Mouse (Mus musculus): Measurements from ENCODE around the gene Ccdc85b.
A peak's percentile ranks its signal among the peaks of the same experiment; 100 is the strongest.

The Ccdc85b gene

DNA sequence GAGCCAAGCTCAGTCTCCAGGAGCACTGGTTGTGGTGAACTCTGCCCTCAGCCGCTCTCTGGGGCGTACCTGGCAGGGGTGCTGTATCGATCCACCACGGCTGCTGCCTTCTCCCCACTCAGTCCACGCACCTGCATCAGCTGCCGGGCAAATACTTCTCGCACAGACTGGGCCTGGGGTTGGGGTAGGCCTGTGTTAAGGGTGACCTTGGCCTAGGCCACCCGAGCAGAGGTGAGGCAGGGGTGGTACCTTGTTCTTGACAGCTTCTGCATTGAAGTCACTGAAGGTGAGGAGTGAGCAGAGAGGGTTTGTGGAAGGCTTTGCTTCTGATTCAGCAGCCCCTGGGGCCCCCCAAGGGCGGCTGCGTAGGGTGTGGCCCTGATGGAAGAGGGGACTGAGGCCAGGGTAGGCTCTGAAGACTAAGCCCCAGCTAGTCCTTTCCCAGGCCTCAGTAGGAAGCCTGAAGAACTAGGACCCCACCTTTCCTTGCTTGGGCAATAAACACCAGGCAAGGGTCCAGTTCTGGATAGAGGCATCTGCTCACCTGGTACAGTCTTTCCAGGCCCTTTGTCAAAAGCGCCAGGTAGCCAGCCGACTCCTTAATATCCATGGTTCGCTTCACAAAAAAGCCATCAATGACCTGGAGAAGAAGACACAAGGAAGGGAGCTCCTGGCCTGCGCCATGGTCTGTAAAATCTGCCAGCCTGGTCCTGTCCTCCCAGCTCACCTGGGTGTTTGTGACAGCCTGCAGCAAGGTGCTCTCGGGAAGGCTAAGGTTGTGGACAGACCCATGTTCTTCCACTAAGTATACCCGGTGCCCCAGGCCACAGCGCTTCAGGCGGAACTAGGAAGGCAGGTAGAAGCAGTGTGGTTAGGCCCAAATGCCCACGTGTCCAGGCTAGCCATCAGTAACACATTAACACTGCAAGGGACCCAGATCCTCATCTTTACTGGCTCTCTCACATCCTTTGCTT is 26.0 kb upstream of the Ccdc85b start:
- no peak for DNase-seq (ENCODE audit: low read depth in 2 of 2, low spot score in 2 of 2)

DNA sequence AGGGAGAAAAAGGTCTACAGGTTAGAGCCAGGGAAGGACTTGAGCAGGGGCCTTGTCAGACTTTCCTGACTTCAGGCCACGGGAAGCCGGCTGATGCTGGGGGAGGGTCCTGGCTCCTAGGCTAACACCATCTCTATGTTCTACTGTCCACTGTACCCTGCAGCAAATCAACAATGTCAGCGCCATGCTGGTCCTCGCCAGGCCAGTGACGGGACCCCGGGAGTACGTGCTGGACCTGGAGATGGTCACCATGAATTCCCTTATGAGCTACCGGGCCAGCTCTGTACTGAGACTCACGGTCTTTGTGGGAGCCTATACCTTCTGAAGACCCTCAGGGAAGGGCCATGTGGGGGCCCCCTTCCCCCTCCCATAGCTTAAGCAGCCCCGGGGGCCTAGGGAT is 23.7 kb upstream of the Ccdc85b start:
- DNase-seq (ENCODE audit: low read depth in 2 of 2, low spot score in 2 of 2): no peak

DNA sequence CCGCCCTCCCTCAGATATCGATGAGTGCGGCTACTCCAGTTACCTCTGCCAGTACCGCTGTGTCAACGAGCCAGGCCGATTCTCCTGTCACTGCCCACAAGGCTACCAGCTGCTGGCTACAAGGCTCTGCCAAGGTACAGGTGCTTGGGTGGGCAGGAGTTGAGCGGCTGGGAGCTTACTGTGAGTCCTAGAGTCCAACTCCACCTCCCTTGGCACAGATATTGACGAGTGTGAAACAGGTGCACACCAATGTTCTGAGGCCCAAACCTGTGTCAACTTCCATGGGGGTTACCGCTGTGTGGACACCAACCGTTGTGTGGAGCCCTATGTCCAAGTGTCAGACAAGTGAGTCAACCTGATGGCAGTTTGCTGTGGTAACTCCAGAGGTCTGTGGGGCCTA is 22.3 kb upstream of the Ccdc85b start:
- no peak for DNase-seq (ENCODE audit: low read depth in 2 of 2, low spot score in 2 of 2)

DNA sequence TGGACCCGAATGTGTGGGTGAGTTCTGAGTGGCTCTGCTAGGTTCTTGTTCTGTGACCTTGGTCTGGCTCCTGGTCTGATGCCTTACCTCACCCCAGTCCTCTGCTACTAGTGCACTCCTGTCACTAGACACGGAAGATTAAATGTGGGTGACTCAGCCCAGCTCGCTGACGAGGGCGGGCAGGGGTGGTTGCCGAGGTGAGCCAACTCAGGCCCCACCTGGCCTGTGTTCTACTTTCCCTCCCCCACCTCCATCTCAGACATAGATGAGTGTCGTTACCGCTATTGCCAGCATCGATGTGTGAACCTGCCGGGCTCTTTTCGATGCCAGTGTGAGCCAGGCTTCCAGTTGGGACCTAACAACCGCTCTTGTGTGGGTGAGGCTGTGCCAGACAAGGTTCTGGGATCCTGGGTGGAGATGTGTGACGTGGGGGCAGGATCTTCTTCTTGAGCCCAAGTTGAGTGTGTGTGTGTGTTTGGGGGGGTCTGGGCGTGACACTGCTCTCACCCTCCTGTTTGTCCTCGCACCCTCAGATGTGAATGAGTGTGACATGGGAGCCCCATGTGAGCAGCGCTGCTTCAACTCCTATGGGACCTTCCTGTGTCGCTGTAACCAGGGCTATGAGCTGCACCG is 20.1 kb upstream of the Ccdc85b start:
- DNase-seq (ENCODE audit: low read depth in 2 of 2, low spot score in 2 of 2): no peak

DNA sequence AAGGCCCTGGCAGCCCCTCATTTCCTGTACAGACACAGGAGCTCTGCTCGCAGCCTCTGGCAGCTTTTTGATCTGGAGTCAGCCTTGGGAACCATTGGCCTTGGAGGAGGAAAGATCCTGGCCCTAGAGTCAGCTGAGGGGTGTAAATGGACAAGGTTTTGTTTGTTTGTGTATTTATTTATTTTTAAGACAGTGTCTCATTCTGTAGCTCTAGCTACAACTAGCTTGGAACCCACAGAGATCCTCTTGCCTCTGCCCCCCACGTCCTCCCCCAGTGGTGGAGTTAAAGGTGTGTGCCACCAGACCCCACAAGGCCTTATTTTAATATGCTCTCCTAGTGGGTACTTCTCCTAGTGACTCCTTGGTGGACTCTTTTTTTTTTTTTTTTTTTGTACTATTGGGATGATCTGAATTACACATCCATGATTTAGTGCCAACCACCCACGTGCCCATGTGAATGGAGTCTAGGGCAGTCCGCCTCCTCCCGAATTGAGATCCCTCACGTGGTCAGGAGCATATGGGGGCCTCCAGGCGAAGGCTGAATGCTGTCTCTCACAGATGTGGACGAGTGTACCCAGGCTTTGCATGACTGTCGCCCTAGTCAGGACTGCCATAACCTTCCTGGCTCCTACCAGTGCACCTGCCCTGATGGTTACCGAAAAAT is 19.4 kb upstream of the Ccdc85b start:
- DNase-seq (ENCODE audit: low read depth in 2 of 2, low spot score in 2 of 2): no peak

DNA sequence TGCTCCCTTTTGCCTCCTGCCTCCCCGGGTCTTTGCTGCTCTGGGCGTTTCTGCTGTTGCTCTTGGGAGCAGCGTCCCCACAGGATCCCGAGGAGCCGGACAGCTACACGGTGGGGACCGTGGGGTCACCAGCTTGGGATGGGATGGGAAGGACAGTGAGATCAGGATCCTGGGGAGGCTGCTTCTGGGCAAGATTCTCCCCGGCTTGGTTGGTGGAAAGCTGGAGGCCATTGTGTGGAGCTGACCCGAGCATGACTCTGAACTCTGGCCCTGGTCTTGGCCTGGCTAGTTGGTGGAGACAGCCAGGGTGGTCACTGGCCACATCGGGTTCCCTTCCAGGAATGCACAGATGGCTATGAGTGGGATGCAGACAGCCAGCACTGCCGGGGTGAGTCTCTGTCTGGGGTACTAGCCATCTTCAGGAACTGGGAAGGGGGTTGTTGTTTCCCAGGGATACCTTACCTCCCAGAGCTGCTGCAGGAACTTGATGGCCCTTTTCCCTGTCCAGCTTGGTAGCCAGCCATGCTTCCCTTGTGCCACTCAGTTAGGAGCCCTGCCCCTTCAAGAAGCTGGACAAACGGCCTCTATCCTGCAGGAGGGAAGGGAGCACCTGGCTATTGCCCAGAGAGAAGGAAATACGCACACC is 17.5 kb upstream of the Ccdc85b start:
- no peak for DNase-seq (ENCODE audit: low read depth in 2 of 2, low spot score in 2 of 2)

DNA sequence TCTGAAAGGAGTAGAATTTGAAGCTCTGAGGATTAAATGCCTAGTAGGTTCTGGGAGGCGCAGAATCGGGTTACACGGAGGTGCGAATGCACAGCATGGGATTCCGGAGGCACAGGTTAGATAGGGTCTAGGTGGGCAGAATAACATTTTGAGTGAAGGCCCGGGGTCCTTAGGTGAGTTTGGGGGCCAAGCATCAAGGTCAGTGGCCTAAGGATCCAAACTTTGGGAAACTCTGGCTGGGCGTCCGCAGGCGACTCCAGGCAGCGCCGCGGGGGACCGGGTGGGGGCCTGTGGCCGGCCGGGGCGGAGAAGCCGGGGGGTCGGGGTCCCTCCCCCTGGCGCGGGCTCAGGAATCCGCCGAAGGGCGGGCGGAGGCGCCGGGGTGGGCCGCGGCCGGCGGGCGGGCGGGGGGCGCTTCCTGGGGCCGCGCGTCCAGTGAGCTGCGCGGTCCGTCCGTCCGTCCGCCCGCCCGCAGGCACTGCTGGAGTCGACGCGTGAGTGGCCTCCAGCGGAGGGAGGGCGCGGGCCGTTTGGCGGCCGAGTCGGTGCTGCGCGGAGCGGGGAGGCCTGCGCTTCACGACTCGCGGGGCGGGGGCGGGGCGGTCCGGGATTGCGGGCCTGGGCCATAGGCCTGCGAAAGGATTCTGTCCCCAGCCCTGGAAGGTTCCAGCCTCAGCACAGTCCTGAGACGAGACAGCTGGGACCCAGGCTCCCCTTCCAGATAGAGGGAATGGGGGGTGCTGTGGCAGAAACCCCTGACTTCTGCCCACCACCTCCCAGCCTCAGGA is 16.8 kb upstream of the Ccdc85b start:
- DNase-seq (ENCODE audit: low read depth in 2 of 2, low spot score in 2 of 2): no peak

DNA sequence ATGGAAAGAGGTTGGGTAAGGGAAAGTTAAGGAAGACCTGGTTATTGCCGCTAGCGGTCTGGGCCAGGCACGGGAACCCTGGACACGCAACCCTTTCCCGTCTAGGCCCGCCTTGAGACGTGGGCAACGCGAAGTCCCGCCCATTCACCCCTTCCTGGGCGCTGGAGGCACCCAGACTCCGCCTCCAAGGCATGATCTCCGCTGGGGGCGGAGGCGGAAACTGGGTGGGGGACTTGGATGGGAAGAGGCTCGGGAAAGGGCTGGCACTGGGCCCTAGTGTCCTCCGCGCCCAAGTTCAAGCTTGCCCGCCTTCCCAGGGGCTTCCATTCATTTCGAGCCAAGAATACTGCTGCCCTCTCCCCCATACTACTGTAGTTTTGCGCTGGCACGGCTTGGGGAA is 16.0 kb upstream of the Ccdc85b start, which contains the start of gene Efemp2:
Efemp2 (plus strand) TSS at position 235 of the 400 bp plus-strand sequence.
- DNase-seq (ENCODE audit: low read depth in 2 of 2, low spot score in 2 of 2): peak in 1 of 2 experiments; percentile 20

DNA sequence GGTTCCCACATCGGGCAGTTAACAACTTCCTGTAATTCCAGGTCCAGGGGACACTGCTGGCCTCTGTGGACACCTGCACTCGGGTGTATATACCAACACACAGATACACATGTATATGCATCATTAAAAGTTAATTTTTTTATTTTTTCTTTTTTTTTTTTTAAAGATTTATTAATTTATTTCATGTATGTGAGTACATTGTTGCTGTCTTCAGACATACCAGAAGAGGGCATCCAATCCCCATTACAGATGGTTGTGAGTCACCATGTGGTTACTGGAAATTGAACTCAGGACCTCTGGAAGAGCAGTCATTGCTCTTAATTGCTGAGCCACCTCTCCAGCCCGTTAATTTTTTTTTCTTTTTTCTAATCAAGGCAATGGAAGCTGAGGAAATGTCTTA is 15.2 kb upstream of the Ccdc85b start:
- no peak for DNase-seq (ENCODE audit: low read depth in 2 of 2, low spot score in 2 of 2)

DNA sequence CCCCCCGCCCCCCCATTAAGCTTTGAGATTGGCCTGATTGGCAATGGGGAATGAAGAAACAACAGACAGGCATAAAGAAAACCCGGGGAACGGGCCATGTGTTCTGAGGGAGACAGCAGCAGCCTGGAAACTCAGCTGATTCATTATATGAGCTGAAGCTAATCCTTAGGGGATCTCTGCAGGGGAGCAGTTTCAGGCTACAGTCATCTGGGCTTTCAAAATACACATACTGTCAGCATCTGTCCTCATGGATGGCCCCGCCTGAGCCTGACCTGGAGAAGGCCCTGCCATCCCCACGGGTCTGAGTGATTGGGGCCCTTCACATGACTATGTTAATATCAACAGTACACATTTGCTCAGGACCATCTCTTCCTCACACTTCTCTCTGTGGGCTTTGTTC is 14.2 kb upstream of the Ccdc85b start:
- DNase-seq (ENCODE audit: low read depth in 2 of 2, low spot score in 2 of 2): no peak

DNA sequence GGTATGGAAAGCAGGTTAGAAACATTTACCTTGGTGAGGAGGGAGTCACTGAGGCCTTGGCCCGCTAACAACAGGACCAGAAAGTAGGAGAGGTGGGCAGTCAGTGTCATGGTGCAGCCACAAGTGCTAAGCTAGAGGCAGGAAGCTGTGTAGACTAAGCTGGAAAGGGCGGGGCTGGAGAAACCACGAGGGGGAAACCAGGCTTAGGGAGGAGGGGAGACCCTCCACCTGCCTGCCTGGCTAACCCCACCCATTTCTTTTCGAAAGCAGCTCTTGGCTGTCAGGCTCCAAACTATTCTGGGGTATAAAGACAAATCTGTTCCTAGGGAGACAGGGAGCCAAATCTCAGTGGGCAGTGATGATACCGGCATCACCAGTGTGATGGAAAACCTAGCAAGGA is 10.7 kb upstream of the Ccdc85b start, which contains the start of gene Ctsw:
Ctsw (minus strand) TSS at position 134 of the 400 bp plus-strand sequence.
- peak; percentile 49 to 63 for DNase-seq (ENCODE audit: low read depth in 2 of 2, low spot score in 2 of 2)

DNA sequence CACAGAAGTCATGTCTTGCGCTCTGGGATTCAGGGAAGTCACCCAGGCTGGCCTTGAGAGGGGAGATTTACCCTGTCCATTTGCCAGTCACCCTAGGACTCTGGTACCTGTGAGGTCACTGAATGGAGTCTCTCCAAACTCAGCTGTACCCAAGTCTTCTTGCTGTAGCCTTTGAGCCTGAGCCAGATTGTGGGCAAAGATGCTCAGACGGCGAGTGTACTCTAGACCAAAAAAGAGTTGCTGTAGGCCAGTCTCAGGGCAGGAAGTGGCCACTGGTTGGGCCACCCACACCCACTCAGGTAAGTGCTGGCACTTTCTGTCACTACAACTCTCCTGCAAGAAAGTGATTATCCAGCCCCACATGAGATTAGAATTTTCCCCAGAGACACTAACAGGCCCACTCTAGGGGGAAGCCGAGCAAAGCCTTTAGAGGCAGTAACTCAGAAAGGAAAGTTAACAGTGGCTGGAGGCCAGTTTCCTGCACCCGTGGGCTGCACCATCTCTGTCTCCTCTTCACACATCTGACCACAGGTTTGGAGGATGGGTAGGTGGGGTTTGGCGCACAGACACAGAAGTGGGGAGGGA is 9.3 kb upstream of the Ccdc85b start:
- no peak for DNase-seq (ENCODE audit: low read depth in 2 of 2, low spot score in 2 of 2)

DNA sequence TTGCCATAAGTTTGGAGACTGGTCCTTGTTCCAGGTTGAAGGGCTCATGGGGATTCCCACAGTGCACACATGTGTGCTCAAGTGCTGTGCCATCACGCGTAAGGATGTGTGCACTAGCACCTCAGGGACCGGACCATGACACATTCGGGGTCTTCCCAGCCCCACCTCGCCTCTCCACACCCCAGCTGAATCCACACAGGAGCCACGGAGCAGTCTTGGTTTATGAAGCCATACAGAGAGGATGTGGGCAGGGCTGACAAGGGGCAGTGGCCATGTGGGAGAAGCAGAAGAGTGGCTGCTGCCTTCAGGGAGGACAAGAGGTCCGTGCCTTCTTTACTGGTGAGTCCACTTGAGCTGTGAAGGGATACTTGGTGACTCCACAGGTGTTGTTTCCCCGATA is 7.3 kb upstream of the Ccdc85b start:
- DNase-seq (ENCODE audit: low read depth in 2 of 2, low spot score in 2 of 2): no peak

DNA sequence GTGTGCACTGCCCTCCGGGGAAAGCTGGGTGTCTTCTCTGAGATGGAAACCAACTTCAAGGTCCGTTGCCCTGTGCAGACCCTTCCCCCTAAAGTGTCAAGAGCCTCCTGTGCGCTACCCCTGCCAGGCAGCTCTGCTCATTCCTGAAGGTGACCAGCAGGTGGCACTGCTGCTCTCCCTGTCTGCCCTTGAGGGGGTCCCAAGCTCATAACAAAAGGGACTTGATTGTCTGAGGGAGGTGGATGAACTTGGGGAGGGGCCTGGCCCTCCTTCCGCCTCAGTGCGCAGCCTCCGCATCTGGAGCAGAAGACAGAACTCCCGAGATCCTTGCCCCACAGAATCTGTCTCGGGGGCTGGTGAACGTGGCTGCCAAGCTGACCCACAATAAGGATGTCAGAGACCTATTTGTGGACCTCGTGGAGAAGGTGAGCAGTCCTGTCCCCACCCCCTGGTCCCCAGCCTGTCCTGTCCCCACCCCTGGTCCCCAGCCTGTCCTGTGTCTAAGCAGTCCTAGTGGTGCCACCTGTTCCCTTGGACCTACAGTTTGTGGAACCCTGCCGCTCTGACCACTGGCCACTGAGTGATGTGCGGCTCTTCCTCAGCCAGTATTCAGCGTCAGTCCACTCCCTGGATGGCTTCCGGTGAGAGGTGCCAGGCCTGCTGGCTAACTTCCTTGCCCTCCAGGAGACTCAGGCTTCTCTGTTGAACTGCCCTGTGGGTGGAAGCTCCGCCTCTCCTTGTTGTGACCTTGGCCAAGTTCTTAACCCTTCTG is 6.3 kb upstream of the Ccdc85b start:
- peak; percentile 49 to 65 for DNase-seq (ENCODE audit: low read depth in 2 of 2, low spot score in 2 of 2)

DNA sequence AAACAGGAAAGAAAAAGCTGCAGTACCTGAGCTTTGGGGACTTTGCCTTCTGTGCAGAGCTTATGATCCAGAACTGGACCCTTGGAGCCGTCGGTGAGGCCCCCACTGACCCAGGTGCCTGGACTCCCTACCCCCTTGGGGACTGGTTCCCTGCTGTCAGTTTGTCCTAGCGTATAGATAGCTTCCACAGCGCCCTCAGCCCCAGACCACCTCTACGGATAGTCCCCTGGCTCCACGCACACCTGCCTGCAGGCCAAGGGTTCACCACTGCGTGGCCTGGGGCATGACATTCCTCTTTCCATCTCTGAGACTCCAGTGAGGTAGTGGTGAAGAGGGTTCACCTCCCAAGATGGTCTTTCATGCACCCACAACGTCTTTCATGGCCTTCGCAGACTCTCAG is 5.5 kb upstream of the Ccdc85b start:
- DNase-seq (ENCODE audit: low read depth in 2 of 2, low spot score in 2 of 2): no peak

DNA sequence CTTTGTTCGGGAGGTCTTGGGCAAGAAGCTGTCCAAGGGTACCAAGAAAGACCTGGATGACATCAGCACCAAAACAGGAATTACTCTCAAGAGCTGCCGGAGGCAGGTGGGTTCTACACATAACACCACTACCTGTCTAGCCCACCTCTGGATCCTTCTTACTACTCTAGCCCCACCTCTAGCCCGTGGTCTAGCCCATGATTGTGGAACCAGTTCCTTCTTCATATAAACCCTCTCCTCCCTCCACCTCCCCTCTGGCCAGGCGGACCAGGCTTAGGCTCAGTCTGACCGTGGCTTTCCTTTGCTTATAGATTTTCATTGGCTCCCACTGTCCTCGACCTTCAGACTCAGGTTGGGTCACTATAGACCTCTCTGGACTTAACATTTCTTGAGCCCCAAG is 3.7 kb upstream of the Ccdc85b start:
- DNase-seq (ENCODE audit: low read depth in 2 of 2, low spot score in 2 of 2): no peak

DNA sequence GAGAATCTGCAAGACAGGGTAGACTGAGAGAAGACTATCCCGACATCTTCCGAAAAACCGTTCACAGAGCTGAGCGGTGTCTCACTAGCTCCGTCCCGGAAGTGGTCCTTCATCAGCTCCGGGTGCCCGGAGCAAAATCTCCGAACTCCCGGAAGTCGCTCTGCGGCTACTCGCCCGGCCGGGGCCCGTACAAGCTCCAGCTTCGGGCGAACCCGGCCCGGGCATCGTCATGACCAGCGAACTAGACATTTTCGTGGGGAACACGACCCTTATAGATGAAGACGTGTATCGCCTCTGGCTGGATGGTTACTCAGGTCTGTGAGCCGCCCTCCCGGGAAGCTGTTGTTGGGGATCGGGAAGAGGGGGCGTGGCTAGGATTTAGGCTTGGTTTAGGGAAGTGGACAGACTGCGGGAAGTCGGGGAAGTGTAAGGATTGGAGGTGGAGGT is 2.8 kb upstream of the Ccdc85b start, which contains the start of gene Fibp:
Fibp (plus strand) TSS at position 151 of the 447 bp plus-strand sequence.
- peak; percentile 75 to 84 for DNase-seq (ENCODE audit: low read depth in 2 of 2, low spot score in 2 of 2)

DNA sequence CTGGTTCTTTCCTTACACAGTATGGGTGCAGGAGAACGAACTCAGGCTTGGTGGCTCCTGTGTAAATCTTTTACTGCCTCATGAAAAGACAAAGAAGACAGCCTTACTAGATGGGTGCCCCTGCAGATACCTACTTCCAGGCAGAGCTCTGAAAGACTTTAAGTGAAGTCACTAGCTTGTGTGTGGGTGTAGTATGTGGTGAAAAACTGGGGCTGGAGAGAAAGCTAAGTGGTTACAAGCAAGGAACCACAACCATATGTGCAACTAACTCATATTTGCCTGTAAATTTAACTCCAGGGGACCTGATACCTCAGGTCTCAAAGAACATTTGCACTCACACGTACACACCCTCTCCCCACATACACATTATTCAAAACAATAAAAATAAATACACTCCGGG is 2.2 kb upstream of the Ccdc85b start:
- DNase-seq (ENCODE audit: low read depth in 2 of 2, low spot score in 2 of 2): no peak

DNA sequence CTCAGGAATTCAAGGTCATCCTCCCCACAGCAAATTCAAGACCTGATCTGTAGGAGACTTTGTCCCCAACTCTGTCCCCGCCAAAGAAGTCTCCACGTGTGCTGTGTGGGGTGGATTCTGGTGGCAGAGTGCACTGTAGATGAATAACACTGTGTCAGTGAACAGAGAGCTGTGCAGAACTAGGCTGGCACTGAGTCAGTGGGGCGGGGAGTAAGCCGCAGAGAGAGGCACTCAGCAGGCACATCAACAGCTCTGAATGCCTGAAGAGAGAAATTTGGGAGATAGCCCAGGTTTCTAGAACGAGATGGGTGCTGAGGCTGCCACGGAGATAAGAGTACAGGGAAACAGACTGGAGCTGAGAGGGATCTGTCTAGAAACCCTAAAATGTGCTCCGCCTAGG is 1.3 kb upstream of the Ccdc85b start:
- DNase-seq (ENCODE audit: low read depth in 2 of 2, low spot score in 2 of 2): no peak
